Mouse (Mus musculus) intestine, embryonic 15.5 days (tissue): ENCODE measurements at regions not wholly inside any gene's neighbourhood (a gene's known extent, or its start where the extent isn't known, plus 50 kb on each side); places are given as distances from the start of the nearest gene placed in this dataset.

ENCODE experiments used
- ATAC-seq: fragments of 200-750 bp; cut with Nextera tagmentation; 2 replicates; pipeline ENCODE4 v1.8.0; 2017; ENCODE audit warnings: moderate TSS enrichment, moderate library complexity
- H3K27ac ChIP-seq: fragments of 300-500 bp; sonication (generic); 2 replicates; pipeline ENCODE4 v1.5.1; 2015; ENCODE audit warnings: mild to moderate bottlenecking, inconsistent platforms
- H3K27me3 ChIP-seq: fragments of 300-500 bp; sonication (generic); replicated peaks from 2 replicates; pipeline ENCODE4 v1.6.1; 2015; ENCODE audit warnings: inconsistent platforms
- H3K36me3 ChIP-seq: fragments of 300-500 bp; sonication (generic); 2 replicates; pipeline ENCODE4 v1.6.1; 2015; ENCODE audit warnings: inconsistent platforms
- H3K4me1 ChIP-seq: fragments of 300-500 bp; sonication (generic); replicated peaks from 2 replicates; pipeline ENCODE4 v1.6.1; 2015; ENCODE audit warnings: inconsistent platforms
- H3K4me2 ChIP-seq: fragments of 300-500 bp; sonication (generic); replicated peaks from 2 replicates; pipeline ENCODE4 v1.6.1; 2015; ENCODE audit warnings: mild to moderate bottlenecking, inconsistent platforms
- H3K4me3 ChIP-seq: fragments of 300-500 bp; sonication (generic); replicated peaks from 2 replicates; pipeline ENCODE4 v1.5.1; 2015; ENCODE audit warnings: inconsistent platforms
- H3K9ac ChIP-seq: fragments of 300-500 bp; sonication (generic); 2 replicates; pipeline ENCODE4 v1.6.1; 2015; ENCODE audit warnings: inconsistent platforms
- H3K9me3 ChIP-seq: fragments of 300-500 bp; sonication (generic); 2 replicates; pipeline ENCODE4 v1.6.1; 2016; ENCODE audit warnings: inconsistent platforms
- WGBS: fragments of 180-500 bp; shearing (Covaris S2); methylation state at CpG from one replicate; pipeline ENCODE4 v1.1.7; 2015; 5-methylcytosine and 5-hydroxymethylcytosine counted together

- Histone ChIP-seq H3K9ac (no peak overlapping the region), H3K4me3 (no peak overlapping the region), H3K36me3 (no peaks in the 10 kb centered on the region), H3K9me3 (no peaks in the 10 kb centered on the region), H3K4me1 (no peaks in the 10 kb centered on the region), H3K27ac (no peak overlapping the region), H3K4me2 (no peak overlapping the region), H3K27me3 (no peaks in the 10 kb centered on the region)
- WGBS, result 83% methylated on average over 1 of the region's 1 CpGs
- peak; percentile 63 for ATAC-seq
These were observed 114.4 kb upstream of the Vegfc start for GRCm38 (mm10) chr8:53962993-53963392.

- Histone ChIP-seq H3K9ac (no peak overlapping the region), H3K4me1 (no peaks in the 10 kb centered on the region), H3K4me3 (no peak overlapping the region), H3K27me3 (no peaks in the 10 kb centered on the region), H3K27ac (no peak overlapping the region), H3K36me3 (no peaks in the 10 kb centered on the region), H3K4me2 (no peak overlapping the region), H3K9me3 (no peaks in the 10 kb centered on the region)
- ATAC-seq, result no peak
- WGBS, result 86% methylated on average over 2 of the region's 2 CpGs
These were observed 93.1 kb upstream of the Vegfc start for GRCm38 (mm10) chr8:53984296-53984695.

- H3K4me2 ChIP-seq, result no peak overlapping the region
- no peak overlapping the region for H3K9ac ChIP-seq
- no peaks in the 10 kb centered on the region for H3K9me3 ChIP-seq
- no peaks in the 10 kb centered on the region for H3K36me3 ChIP-seq
- no peaks in the 10 kb centered on the region for H3K4me1 ChIP-seq
- no peaks in the 10 kb centered on the region for H3K27me3 ChIP-seq
- no peak overlapping the region for H3K4me3 ChIP-seq
- no peak for ATAC-seq
- 81% methylated on average over 1 of the region's 1 CpGs for WGBS
- no peak overlapping the region for H3K27ac ChIP-seq
These were observed 91.7 kb upstream of the Vegfc start for GRCm38 (mm10) chr8:53985685-53986084.

GRCm38 (mm10) chr8:53994208-53994607 is 83.2 kb upstream of the Vegfc start:
- Histone ChIP-seq H3K36me3 (no peaks in the 10 kb centered on the region), H3K27me3 (no peaks in the 10 kb centered on the region), H3K4me1 (no peaks in the 10 kb centered on the region), H3K4me2 (no peak overlapping the region), H3K9ac (no peak overlapping the region), H3K9me3 (no peaks in the 10 kb centered on the region), H3K27ac (no peak overlapping the region), H3K4me3 (no peak overlapping the region)
- WGBS, result 86% methylated on average over 3 of the region's 3 CpGs
- no peak for ATAC-seq

- Histone ChIP-seq H3K27ac (no peak overlapping the region), H3K4me2 (no peak overlapping the region)
These were observed 79.9 kb upstream of the Vegfc start for GRCm38 (mm10) chr8:53997461-53997860.

GRCm38 (mm10) chr8:54002948-54003347 is 74.5 kb upstream of the Vegfc start:
- H3K9me3 ChIP-seq, result no peaks in the 10 kb centered on the region
- H3K27me3 ChIP-seq, result no peaks in the 10 kb centered on the region
- no peak overlapping the region for H3K4me2 ChIP-seq
- no peak for ATAC-seq
- no peak overlapping the region for H3K9ac ChIP-seq
- no peaks in the 10 kb centered on the region for H3K4me1 ChIP-seq
- 38% methylated on average over 1 of the region's 1 CpGs for WGBS
- H3K27ac ChIP-seq, result no peak overlapping the region
- no peaks in the 10 kb centered on the region for H3K36me3 ChIP-seq
- no peak overlapping the region for H3K4me3 ChIP-seq

More at GRCm38 (mm10) chr8:53997461-53997860, 79.9 kb upstream of the Vegfc start:
- H3K4me3 ChIP-seq, result no peak overlapping the region
- H3K4me1 ChIP-seq, result no peaks in the 10 kb centered on the region
- H3K9me3 ChIP-seq, result no peaks in the 10 kb centered on the region
- no peak overlapping the region for H3K9ac ChIP-seq
- 61% methylated on average over 2 of the region's 2 CpGs for WGBS
- H3K27me3 ChIP-seq, result no peaks in the 10 kb centered on the region
- no peak for ATAC-seq
- H3K36me3 ChIP-seq, result no peaks in the 10 kb centered on the region

GRCm38 (mm10) chr8:54014096-54014495 is 63.3 kb upstream of the Vegfc start:
- H3K27ac ChIP-seq, result no peak overlapping the region
- no peak overlapping the region for H3K4me2 ChIP-seq
- no peaks in the 10 kb centered on the region for H3K9me3 ChIP-seq
- WGBS, result 68% methylated on average over 3 of the region's 3 CpGs
- no peaks in the 10 kb centered on the region for H3K4me1 ChIP-seq
- H3K9ac ChIP-seq, result no peak overlapping the region
- no peak overlapping the region for H3K4me3 ChIP-seq
- H3K27me3 ChIP-seq, result no peaks in the 10 kb centered on the region
- H3K36me3 ChIP-seq, result no peaks in the 10 kb centered on the region
- no peak for ATAC-seq

- Histone ChIP-seq H3K27me3 (no peaks in the 10 kb centered on the region), H3K27ac (no peak overlapping the region), H3K9ac (no peak overlapping the region), H3K9me3 (no peaks in the 10 kb centered on the region), H3K36me3 (no peaks in the 10 kb centered on the region), H3K4me3 (no peak overlapping the region), H3K4me1 (no peaks in the 10 kb centered on the region), H3K4me2 (no peak overlapping the region)
- ATAC-seq, result no peak
- 69% methylated on average over 3 of the region's 3 CpGs for WGBS
These were observed 58.8 kb upstream of the Vegfc start for GRCm38 (mm10) chr8:54018535-54019165.
